Mouse (Mus musculus) T-cell, adult 2 months (primary cell): ENCODE measurements around the gene Il6st.

Experiments used
- DNase-seq: peaks from one replicate; pipeline ENCODE4 v3.0.0; 2022; ENCODE audit warnings: low spot score

Gene Il6st

GRCm38 (mm10) chr13:112483015-112483414 lies 19.1 kb downstream of the Il6st start:
- no peak for DNase-seq

- no peak for DNase-seq
These were observed 22.4 kb downstream of the Il6st start for GRCm38 (mm10) chr13:112486236-112486635.

GRCm38 (mm10) chr13:112486676-112487075 lies 22.8 kb downstream of the Il6st start:
- DNase-seq, result no peak

GRCm38 (mm10) chr13:112490036-112490435 lies 26.2 kb downstream of the Il6st start:
- no peak for DNase-seq

GRCm38 (mm10) chr13:112491636-112492284 lies 27.9 kb downstream of the Il6st start:
- DNase-seq, result no peak

- no peak for DNase-seq
These were observed 28.4 kb downstream of the Il6st start for GRCm38 (mm10) chr13:112492285-112492678.

- no peak for DNase-seq
These were observed 30.7 kb downstream of the Il6st start for GRCm38 (mm10) chr13:112494590-112494989.

- DNase-seq, result no peak
These were observed 36.2 kb downstream of the Il6st start for GRCm38 (mm10) chr13:112500027-112500426.

GRCm38 (mm10) chr13:112500466-112500865 lies 36.6 kb downstream of the Il6st start:
- DNase-seq, result no peak

- no peak for DNase-seq
These were observed 40.0 kb downstream of the Il6st start for GRCm38 (mm10) chr13:112503846-112504245.

GRCm38 (mm10) chr13:112505436-112505835 lies 41.6 kb downstream of the Il6st start:
- no peak for DNase-seq

- DNase-seq, result no peak
These were observed 42.9 kb downstream of the Il6st start for GRCm38 (mm10) chr13:112506766-112507165.

GRCm38 (mm10) chr13:112507691-112508090 lies 43.8 kb downstream of the Il6st start:
- peak; percentile 71 for DNase-seq

- no peak for DNase-seq
These were observed 44.6 kb downstream of the Il6st start for GRCm38 (mm10) chr13:112508487-112508886.

- DNase-seq, result peak; percentile 40
These were observed 45.6 kb downstream of the Il6st start for GRCm38 (mm10) chr13:112509465-112509864.

- peak; percentile 31 for DNase-seq
These were observed 46.8 kb downstream of the Il6st start for GRCm38 (mm10) chr13:112510437-112511212.

- no peak for DNase-seq
These were observed 47.4 kb downstream of the Il6st start for GRCm38 (mm10) chr13:112511261-112511660.

GRCm38 (mm10) chr13:112511810-112512209 lies 47.9 kb downstream of the Il6st start:
- no peak for DNase-seq

GRCm38 (mm10) chr13:112512824-112513223 lies 49.0 kb downstream of the Il6st start:
- no peak for DNase-seq

- DNase-seq, result no peak
These were observed 50.7 kb downstream of the Il6st start for GRCm38 (mm10) chr13:112514546-112514945.

- no peak for DNase-seq
These were observed 58.4 kb downstream of the Il6st start for GRCm38 (mm10) chr13:112522261-112522660.

- no peak for DNase-seq
These were observed 59.0 kb downstream of the Il6st start for GRCm38 (mm10) chr13:112522896-112523295.

GRCm38 (mm10) chr13:112523346-112523970 lies 59.6 kb downstream of the Il6st start:
- DNase-seq, result no peak
